In genomic region chr14:119918281-119919034, GRCm38 (mm10) we compare ENCODE assay signal across 27 mouse cellular contexts.
DNase-seq lines count a peak whose midpoint lies in the region; ATAC-seq and TF ChIP-seq lines count a peak whose summit lies in the region.
"Had no signal": no experiment of that assay in that cellular context is flagged by ENCODE, and none has a peak within 500 bp of the region (broad histone marks: within the 10 kb centered on the region; RNA-seq: fewer than 3 reads in every experiment).

No protein-coding gene starts in this region.

- H3K4me2 ChIP-seq in kidney, embryonic 14.5 days (replicated peaks; ENCODE audit: low read depth, low read length) = no peak overlapping the region
- H3K4me2 ChIP-seq in kidney, postnatal 0 days (ENCODE audit: low read length) = no peak overlapping the region
- H3K4me2 ChIP-seq in lung, embryonic 16.5 days (ENCODE audit: low read depth, low read length) = no peak overlapping the region
- H3K4me2 ChIP-seq in stomach, postnatal 0 days (replicated peaks; ENCODE audit: low read depth) = no peak overlapping the region
- H3K4me2 ChIP-seq: embryonic facial prominence, embryonic 12.5 days; embryonic facial prominence, embryonic 15.5 days; heart, embryonic 13.5 days; hindbrain, embryonic 14.5 days had no signal

- peaks cover 10% of the 10 kb centered on the region; the same call in 1 of the 2 replicates for H3K4me1 ChIP-seq in kidney, embryonic 14.5 days (ENCODE audit: control insufficient read depth, insufficient read depth, low read length)
- H3K4me1 ChIP-seq in kidney, postnatal 0 days (replicated peaks; ENCODE audit: insufficient read depth, low read length) = no peaks in the 10 kb centered on the region
- H3K4me1 ChIP-seq in lung, embryonic 16.5 days (replicated peaks; ENCODE audit: control insufficient read depth, insufficient read depth, low read length) = no peaks in the 10 kb centered on the region
- no peaks in the 10 kb centered on the region for H3K4me1 ChIP-seq in stomach, postnatal 0 days (replicated peaks; ENCODE audit: control insufficient read depth, insufficient read depth)
- H3K4me1 ChIP-seq: embryonic facial prominence, embryonic 12.5 days; embryonic facial prominence, embryonic 15.5 days; heart, embryonic 10.5 days; heart, embryonic 13.5 days had no signal

- TF ChIP-seq EP300 in stomach, postnatal 0 days (optimal IDR thresholded peaks at IDR 0.05) = no peak

- no peak for DNase-seq in kidney, postnatal 36 days
- peak; percentile 70 for DNase-seq in kidney, postnatal 0 days (ENCODE audit: low spot score)
- no peak for DNase-seq in kidney, adult 11 months
- no peak for DNase-seq in lung, postnatal 10 days
- peak; percentile 20 for DNase-seq in brain, adult 2 months (ENCODE audit: low read depth, low spot score)
- no peak for DNase-seq in stomach, postnatal 0 days (ENCODE audit: low spot score)
- DNase-seq: adrenal gland, adult 2 months; adrenal gland, postnatal 14 days; cerebellum, adult 11-12 months; cerebellum, adult 8-10 months; cerebellum, postnatal 10 days; cerebellum, postnatal 36 days; forebrain, postnatal 0 days; gastrocnemius, postnatal 10 days; gastrocnemius, postnatal 36 days; heart, adult 2 months; heart, postnatal 14 days; heart, postnatal 4 days had no signal

- H3K36me3 ChIP-seq in kidney, embryonic 14.5 days (ENCODE audit: control insufficient read depth, insufficient read depth, low read length) = no peaks in the 10 kb centered on the region
- no peaks in the 10 kb centered on the region for H3K36me3 ChIP-seq in kidney, postnatal 0 days (ENCODE audit: insufficient read depth, low read length)
- no peaks in the 10 kb centered on the region for H3K36me3 ChIP-seq in lung, embryonic 16.5 days (ENCODE audit: control insufficient read depth, insufficient read depth, low read length)
- no peaks in the 10 kb centered on the region for H3K36me3 ChIP-seq in stomach, postnatal 0 days (ENCODE audit: control insufficient read depth, insufficient read depth, low read length)
- H3K36me3 ChIP-seq: embryonic facial prominence, embryonic 12.5 days; embryonic facial prominence, embryonic 15.5 days; heart, embryonic 10.5 days; heart, embryonic 13.5 days had no signal

- H3K27ac ChIP-seq in kidney, embryonic 14.5 days (ENCODE audit: low read depth, low read length) = peak overlapping the region; percentile 65; the same call in 1 of the 2 replicates
- H3K27ac ChIP-seq in kidney, postnatal 0 days = no peak overlapping the region
- H3K27ac ChIP-seq in lung, embryonic 16.5 days (ENCODE audit: low read length) = no peak overlapping the region
- H3K27ac ChIP-seq in stomach, postnatal 0 days (replicated peaks) = no peak overlapping the region
- H3K27ac ChIP-seq: embryonic facial prominence, embryonic 12.5 days; embryonic facial prominence, embryonic 15.5 days; heart, adult 2 months; heart, embryonic 10.5 days; heart, embryonic 13.5 days; hindbrain, embryonic 14.5 days had no signal

- TF ChIP-seq CTCF in kidney, postnatal 0 days (IDR thresholded peaks at IDR 0.05; ENCODE audit: low read depth) = no peak
- no peak for TF ChIP-seq CTCF in stomach, postnatal 0 days (IDR thresholded peaks at IDR 0.05; ENCODE audit: low read depth)

- no peaks in the 10 kb centered on the region; the same call in 1 of the 2 replicates for H3K9me3 ChIP-seq in kidney, embryonic 14.5 days (ENCODE audit: control insufficient read depth, low read length)
- no peaks in the 10 kb centered on the region for H3K9me3 ChIP-seq in kidney, postnatal 0 days (replicated peaks; ENCODE audit: low read length)
- no peaks in the 10 kb centered on the region for H3K9me3 ChIP-seq in lung, embryonic 16.5 days (ENCODE audit: control insufficient read depth, low read length)
- H3K9me3 ChIP-seq in stomach, postnatal 0 days (ENCODE audit: control insufficient read depth, low read length) = no peaks in the 10 kb centered on the region
- H3K9me3 ChIP-seq: embryonic facial prominence, embryonic 12.5 days; embryonic facial prominence, embryonic 15.5 days; heart, embryonic 10.5 days; heart, embryonic 13.5 days had no signal

- 0 out of 2 replicates have a peak overlapping the region, but pooled peaks have one; percentile 18 for H3K9ac ChIP-seq in kidney, embryonic 14.5 days (ENCODE audit: low read depth, low read length)
- H3K9ac ChIP-seq in kidney, postnatal 0 days (ENCODE audit: low read depth, low read length) = no peak overlapping the region
- H3K9ac ChIP-seq in lung, embryonic 16.5 days (ENCODE audit: low read length) = no peak overlapping the region
- H3K9ac ChIP-seq in stomach, postnatal 0 days (ENCODE audit: low read length) = no peak overlapping the region
- H3K9ac ChIP-seq: embryonic facial prominence, embryonic 12.5 days; embryonic facial prominence, embryonic 15.5 days; forebrain, postnatal 0 days; heart, embryonic 13.5 days; hindbrain, embryonic 14.5 days had no signal

- peak; percentile 87 for ATAC-seq in kidney, embryonic 14.5 days (ENCODE audit: low FRiP score, low TSS enrichment)
- peak; percentile 69 for ATAC-seq in kidney, postnatal 0 days (replicated peaks; ENCODE audit: low FRiP score, low read depth)
- ATAC-seq in lung, embryonic 16.5 days (ENCODE audit: low read depth) = peak; percentile 61
- no peak for ATAC-seq in stomach, postnatal 0 days (ENCODE audit: low FRiP score, low TSS enrichment)
- ATAC-seq: CD4-positive, CD25-positive, alpha-beta regulatory T cell, adult 4 months; forebrain, embryonic 14.5 days; forebrain, postnatal 0 days had no signal

- 23% methylated on average over 6 of the region's 6 CpGs for WGBS in kidney, embryonic 14.5 days
- 25% methylated on average over 6 of the region's 6 CpGs for WGBS in kidney, postnatal 0 days
- 44% methylated on average over 6 of the region's 6 CpGs for WGBS in lung, embryonic 16.5 days
- WGBS in stomach, postnatal 0 days = 41% methylated on average over 6 of the region's 6 CpGs

- H3K27me3 ChIP-seq in kidney, embryonic 14.5 days (ENCODE audit: control insufficient read depth, insufficient read depth, low read length) = no peaks in the 10 kb centered on the region
- H3K27me3 ChIP-seq in kidney, postnatal 0 days (ENCODE audit: insufficient read depth, low read length) = no peaks in the 10 kb centered on the region
- no peaks in the 10 kb centered on the region for H3K27me3 ChIP-seq in lung, embryonic 16.5 days (ENCODE audit: control insufficient read depth, insufficient read depth, low read depth, low read length)
- H3K27me3 ChIP-seq in stomach, postnatal 0 days (ENCODE audit: control insufficient read depth, insufficient read depth, low read length) = no peaks in the 10 kb centered on the region
- H3K27me3 ChIP-seq: embryonic facial prominence, embryonic 12.5 days; embryonic facial prominence, embryonic 15.5 days; heart, embryonic 13.5 days had no signal

- no peak overlapping the region for H3K4me3 ChIP-seq in kidney, embryonic 14.5 days (ENCODE audit: low read length)
- no peak overlapping the region for H3K4me3 ChIP-seq in kidney, postnatal 0 days (replicated peaks; ENCODE audit: low read depth, low read length)
- no peak overlapping the region for H3K4me3 ChIP-seq in lung, embryonic 16.5 days (ENCODE audit: low read length)
- H3K4me3 ChIP-seq in stomach, postnatal 0 days (ENCODE audit: low read depth, low read length) = no peak overlapping the region
- H3K4me3 ChIP-seq: embryonic facial prominence, embryonic 12.5 days; embryonic facial prominence, embryonic 15.5 days; heart, adult 2 months; heart, embryonic 10.5 days; heart, embryonic 13.5 days had no signal

Comparison
In these comparisons a context has a peak if more than half of its experiments do, and no peak if none do; other contexts are left out.
1. DNase-seq: peak in kidney, postnatal 0 days (single experiment) and brain, adult 2 months (single experiment); none in kidney, postnatal 36 days (0 of 2), kidney, adult 11 months (single experiment), lung, postnatal 10 days (single experiment) and stomach, postnatal 0 days (single experiment).